Mouse (Mus musculus): Measurements from ENCODE around the gene Slfn9. TPM values are rescaled to one million over a fixed set of nuclear protein-coding genes. Genes with fewer than 3 reads are reported as not detected.
"Not testable (repeated sequence)": the region's sequence is repeated elsewhere in the genome, so short reads cannot be mapped to it uniquely, and the experiment has no call there.

The Slfn9 gene
- polyA plus RNA-seq, 1 experiment from 2014 or later, result 5.4 TPM

DNA sequence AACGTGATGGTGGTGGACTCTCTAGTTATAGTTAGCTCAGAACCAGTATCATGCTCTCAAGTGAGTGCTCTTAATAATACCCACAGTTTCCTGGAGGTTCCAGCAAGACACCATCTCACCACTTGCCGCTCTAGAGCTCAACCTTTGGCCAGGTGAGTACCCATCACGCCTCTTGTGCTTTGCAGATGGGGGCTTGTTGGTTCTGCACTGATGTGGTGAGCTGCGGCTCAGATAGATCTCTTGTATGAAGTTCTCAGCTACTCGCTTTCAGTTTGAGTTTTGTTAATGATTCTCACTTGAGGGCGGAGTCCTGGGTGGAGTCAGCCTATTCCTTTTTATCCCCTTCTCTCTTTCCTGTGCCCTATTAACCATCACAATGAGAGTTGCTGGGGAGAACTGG is 37.0 kb downstream of the Slfn9 start:
- TF ChIP-seq CTCF (IDR thresholded peaks at IDR 0.05), result no peak
- ATAC-seq (no peak), DNase-seq (ENCODE audit: low read depth, low spot score) (no peak)
- H3K27me3 ChIP-seq, result peaks cover 51% of the 10 kb centered on the region
- ChIA-PET POLR2A (no interaction called here), CTCF (no interaction called here)
- in situ Hi-C loops (cut with MboI; ENCODE audit: low pct_unique_long_range_greater_than_20kb), result loop anchor here (5.0 kb wide), 1 partner anchor 37 kb away; no protein-coding TSS in a partner anchor

DNA sequence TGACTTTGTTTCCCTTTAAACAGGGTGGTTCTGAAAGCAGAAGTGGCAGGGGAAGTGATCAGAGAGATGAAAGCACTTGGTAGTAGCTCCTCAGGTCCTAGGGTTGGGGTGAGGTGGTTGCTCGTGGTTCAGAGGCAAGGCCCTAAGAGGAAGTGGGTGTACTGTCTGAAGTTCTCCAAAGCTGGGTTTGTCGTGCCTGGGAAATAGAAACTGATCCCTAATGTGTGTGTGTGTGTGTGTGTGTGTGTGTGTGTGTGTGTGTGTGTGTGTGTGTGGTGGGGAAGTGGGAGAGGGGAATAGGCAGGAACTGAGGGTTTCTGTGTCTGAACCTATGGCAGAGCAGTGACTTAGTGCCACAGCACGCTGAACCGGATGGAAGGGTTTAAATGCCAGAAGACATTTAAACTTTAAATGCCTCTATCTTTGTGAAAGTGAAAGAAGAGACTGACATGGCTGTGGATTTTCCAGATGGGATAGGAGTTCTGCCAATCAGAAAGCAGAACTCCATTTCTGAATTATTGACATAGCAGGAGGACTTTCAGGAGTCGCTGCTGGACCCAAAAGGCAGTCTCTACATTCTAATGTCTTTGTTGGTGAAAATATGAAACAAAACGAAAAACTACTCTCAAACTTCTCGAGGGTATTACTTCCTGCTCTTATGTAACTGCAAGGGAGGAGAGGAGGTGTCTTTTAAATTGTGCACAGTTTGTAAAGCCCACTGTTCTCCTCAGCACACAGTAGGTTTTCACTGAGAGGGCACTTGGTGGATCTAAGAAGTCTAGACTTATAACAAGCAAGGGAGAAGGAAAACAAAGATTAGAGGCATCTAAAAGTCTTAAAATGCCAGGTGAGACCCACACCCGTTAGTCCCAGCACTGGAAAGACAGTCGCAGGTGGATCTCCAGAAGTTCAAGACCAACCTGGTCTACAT is 38.8 kb downstream of the Slfn9 start:
- no peak for DNase-seq (ENCODE audit: low read depth, low spot score)
- no peak for TF ChIP-seq CTCF (IDR thresholded peaks at IDR 0.05)
- ChIA-PET CTCF (no interaction called here), POLR2A (no interaction called here)
- ATAC-seq, result no peak
- in situ Hi-C loops (cut with MboI; ENCODE audit: low pct_unique_long_range_greater_than_20kb), result no loop called here
- peaks cover 42% of the 10 kb centered on the region for H3K27me3 ChIP-seq

DNA sequence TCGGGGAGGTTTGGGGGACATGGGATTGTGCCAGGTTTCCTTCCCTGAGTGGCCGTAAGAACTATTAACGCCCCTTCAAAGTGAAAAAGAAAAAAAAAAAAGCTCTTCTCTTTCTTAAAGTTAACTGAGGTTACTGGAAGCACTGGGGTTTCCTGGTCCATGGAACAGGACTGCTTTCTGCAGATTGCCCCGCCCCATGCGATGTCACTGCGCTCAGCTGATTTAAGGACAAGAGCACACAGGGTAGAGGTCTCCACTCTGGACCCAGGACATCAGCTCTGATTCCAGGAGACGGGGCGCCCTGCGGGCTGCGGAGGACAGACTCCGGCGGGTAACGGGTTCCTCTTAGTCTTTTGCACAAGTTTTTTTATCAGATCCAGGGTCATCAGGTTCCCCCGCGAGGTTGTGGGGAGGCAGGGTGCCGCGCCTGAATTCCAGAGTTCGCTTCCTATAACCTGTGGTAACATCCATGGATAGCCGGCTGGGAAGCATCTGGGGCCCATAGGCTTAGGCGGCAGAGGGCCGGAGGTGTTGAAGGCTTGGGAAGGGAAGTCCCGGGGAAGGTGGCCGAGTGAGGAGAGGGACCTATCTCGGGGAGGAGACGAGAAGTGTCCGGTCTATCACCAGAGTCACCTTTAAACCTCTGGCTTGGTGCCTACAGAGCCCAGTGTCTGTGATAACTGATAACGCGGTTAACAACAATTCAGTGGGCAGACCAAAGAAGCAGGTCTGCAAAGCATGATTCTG is 39.6 kb downstream of the Slfn9 start:
- ChIA-PET POLR2A (interaction anchor here (0.6 kb wide), 1 partner anchor 29 kb away, joined by 4 read pairs; no protein-coding TSS in a partner anchor), CTCF (no interaction called here)
- no peak for ATAC-seq
- H3K27me3 ChIP-seq, result peaks cover 40% of the 10 kb centered on the region
- TF ChIP-seq CTCF (IDR thresholded peaks at IDR 0.05), result no peak
- no peak for DNase-seq (ENCODE audit: low read depth, low spot score)
- in situ Hi-C loops (cut with MboI; ENCODE audit: low pct_unique_long_range_greater_than_20kb), result no loop called here

DNA sequence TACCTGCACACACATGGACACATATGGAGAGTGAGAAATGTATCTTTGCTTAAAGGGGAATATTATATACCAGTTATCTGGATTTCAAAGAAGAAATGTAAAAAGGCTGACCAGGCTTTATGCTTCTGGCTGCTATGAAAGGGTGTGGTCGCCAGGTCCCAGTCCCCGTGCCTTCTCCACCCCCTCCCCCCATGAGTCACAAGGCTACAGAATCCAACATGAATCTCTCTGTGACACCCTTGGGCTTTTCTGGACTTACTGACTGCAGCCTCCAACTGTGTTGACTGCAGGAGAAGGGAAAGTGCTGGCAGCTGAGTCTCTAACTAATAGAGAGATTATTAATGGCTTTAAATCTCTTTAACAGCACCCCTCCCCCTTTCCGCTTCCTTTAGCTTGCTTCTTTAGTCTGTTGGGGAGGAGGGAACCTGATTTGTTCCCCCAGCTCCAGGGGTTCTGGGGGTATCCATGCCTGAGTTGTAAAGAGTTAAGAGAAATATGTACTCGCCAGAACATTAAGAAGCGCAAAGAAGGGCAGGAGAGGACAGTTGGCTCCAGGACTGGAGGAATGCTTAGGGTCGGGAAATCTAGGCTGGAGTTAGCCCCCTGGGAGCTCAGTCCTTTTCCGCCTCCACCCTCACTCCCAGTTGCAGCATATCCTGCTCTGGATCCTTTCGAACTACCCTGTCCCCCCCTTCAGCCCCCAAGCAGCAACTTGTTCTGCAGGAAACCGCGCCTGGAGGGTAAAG is 40.7 kb downstream of the Slfn9 start, which contains the start of gene Slfn5:
Slfn5 (plus strand) TSS at position 614 of the 746 bp plus-strand sequence.
- CTCF ChIA-PET, result interaction anchor here (2.1 kb wide), 1 partner anchor 9 kb away, joined by 13 read pairs; no protein-coding TSS in a partner anchor
- TF ChIP-seq CTCF (IDR thresholded peaks at IDR 0.05), result no peak
- DNase-seq (ENCODE audit: low read depth, low spot score), result no peak
- in situ Hi-C loops (cut with MboI; ENCODE audit: low pct_unique_long_range_greater_than_20kb), result no loop called here
- no peak for ATAC-seq
- peaks cover 32% of the 10 kb centered on the region for H3K27me3 ChIP-seq
- POLR2A ChIA-PET, result no interaction called here

DNA sequence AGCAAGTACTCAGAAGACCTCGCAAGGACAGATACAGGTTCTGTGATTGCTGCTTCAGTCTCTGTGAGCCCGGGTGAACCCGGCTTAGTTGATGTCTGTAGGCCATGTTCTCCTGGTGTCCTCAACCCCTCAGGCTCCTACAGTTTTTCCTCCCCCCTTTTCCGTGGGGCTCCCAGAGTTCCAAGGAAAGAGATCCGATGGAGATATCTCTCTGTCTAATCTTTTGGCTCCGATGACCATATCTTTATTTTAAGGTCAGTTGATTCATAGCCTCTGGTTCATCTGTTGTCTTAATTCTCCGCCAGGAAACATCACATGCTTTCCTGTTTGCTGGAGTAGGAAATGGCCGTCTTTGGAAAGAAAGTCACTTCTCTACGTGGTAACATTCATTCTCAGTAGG is 42.6 kb downstream of the Slfn9 start:
- peaks cover 17% of the 10 kb centered on the region for H3K27me3 ChIP-seq
- ATAC-seq (no peak), DNase-seq (ENCODE audit: low read depth, low spot score) (no peak)
- CTCF ChIA-PET, result no interaction called here
- POLR2A ChIA-PET, result no interaction called here
- no peak for TF ChIP-seq CTCF (IDR thresholded peaks at IDR 0.05)
- in situ Hi-C loops (cut with MboI; ENCODE audit: low pct_unique_long_range_greater_than_20kb), result no loop called here

DNA sequence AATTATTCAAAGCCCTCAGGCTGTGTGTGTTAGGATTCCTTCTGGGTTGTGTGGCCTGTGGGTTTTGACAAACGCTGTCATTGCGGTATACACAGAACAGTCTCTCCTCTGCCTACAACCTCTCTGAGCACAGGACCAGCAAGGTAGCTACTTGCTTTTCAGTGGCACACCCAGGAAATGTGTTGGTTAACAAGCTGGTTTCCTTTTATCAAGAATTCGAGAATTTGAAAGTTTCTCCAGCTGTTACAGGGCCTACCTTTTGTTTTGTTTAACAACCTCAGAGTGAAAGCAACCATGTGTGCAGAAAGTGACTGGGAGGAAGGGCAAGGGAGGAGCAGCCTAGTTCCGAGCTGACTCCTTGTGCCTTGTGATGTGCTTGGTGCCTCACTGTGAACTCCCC is 44.2 kb downstream of the Slfn9 start:
- CTCF ChIA-PET, result no interaction called here
- ATAC-seq (peak; percentile 72), DNase-seq (ENCODE audit: low read depth, low spot score) (no peak)
- in situ Hi-C loops (cut with MboI; ENCODE audit: low pct_unique_long_range_greater_than_20kb), result no loop called here
- POLR2A ChIA-PET, result no interaction called here
- no peak for TF ChIP-seq CTCF (IDR thresholded peaks at IDR 0.05)
- peaks cover 14% of the 10 kb centered on the region for H3K27me3 ChIP-seq

DNA sequence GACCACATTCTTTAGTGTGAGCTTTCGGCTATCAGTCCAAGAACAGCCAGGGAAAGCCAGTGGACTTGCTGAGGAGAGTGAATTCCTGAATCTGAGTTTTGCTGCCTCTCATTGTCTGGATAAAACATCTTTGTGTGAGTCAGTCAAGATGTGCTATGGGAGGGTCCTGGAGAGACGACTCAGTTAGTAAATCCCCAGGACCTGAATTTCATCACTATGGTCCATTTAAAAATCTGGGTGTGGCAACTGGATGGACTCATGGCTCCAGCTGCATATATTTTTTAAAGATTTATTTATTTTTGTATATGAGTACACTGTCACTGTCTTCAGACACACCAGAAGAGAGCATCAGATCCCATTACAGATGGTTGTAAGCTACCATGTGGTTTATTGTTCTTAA is 46.0 kb downstream of the Slfn9 start:
- POLR2A ChIA-PET, result no interaction called here
- CTCF ChIA-PET, result no interaction called here
- ATAC-seq (no peak), DNase-seq (ENCODE audit: low read depth, low spot score) (no peak)
- in situ Hi-C loops (cut with MboI; ENCODE audit: low pct_unique_long_range_greater_than_20kb), result no loop called here
- no peak for TF ChIP-seq CTCF (IDR thresholded peaks at IDR 0.05)
- H3K27me3 ChIP-seq, result peaks cover 16% of the 10 kb centered on the region

DNA sequence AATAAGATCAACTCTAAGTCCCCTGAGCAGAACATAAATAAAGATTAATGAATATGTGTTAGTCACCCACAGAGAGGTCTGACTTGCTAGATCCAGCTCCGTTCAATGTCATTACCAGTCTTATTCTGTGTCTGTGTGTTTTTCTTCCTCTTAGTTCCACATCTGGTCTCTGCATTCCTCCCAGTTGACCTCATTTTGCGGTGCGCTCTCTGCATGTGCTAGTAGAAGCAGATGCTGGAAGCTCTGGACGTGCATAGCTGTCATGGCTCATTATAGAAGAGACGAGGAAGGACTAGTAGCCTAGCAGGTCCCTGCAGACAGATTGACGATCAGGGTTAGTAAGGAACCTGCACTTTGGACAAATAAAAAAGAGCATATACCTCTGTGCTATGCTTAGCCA is 48.3 kb downstream of the Slfn9 start:
- in situ Hi-C loops (cut with MboI; ENCODE audit: low pct_unique_long_range_greater_than_20kb), result no loop called here
- peaks cover 18% of the 10 kb centered on the region for H3K27me3 ChIP-seq
- no peak for DNase-seq (ENCODE audit: low read depth, low spot score)
- ATAC-seq, result no peak
- CTCF ChIA-PET, result no interaction called here
- no peak for TF ChIP-seq CTCF (IDR thresholded peaks at IDR 0.05)
- POLR2A ChIA-PET, result no interaction called here

DNA sequence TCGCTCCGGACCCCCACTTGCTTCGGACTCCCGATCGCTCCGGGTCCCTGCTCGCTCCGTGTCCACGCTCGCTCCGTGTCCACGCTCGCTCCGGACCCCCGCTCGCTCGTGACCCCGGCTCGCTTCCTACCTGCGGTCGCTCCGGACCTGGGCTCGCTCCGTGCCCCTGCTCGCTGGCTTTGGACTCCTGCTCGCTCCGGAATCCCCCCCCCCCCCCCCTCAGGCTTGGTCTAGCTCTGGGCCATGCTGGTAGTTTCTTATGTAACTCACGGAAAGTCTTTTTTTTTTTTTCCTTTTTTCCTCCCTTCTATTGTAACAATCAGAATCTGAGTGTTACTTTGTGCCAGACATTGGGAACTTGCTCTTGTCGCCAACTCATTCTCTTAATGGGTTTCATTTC is 58.4 kb downstream of the Slfn9 start:
- ATAC-seq, result no peak
- no peak for TF ChIP-seq CTCF (IDR thresholded peaks at IDR 0.05)
- H3K27me3 ChIP-seq, result peaks cover 11% of the 10 kb centered on the region
- DNase-seq (ENCODE audit: low read depth, low spot score), result no peak
- in situ Hi-C loops (cut with MboI; ENCODE audit: low pct_unique_long_range_greater_than_20kb), result no loop called here
- ChIA-PET POLR2A (no interaction called here), CTCF (no interaction called here)

DNA sequence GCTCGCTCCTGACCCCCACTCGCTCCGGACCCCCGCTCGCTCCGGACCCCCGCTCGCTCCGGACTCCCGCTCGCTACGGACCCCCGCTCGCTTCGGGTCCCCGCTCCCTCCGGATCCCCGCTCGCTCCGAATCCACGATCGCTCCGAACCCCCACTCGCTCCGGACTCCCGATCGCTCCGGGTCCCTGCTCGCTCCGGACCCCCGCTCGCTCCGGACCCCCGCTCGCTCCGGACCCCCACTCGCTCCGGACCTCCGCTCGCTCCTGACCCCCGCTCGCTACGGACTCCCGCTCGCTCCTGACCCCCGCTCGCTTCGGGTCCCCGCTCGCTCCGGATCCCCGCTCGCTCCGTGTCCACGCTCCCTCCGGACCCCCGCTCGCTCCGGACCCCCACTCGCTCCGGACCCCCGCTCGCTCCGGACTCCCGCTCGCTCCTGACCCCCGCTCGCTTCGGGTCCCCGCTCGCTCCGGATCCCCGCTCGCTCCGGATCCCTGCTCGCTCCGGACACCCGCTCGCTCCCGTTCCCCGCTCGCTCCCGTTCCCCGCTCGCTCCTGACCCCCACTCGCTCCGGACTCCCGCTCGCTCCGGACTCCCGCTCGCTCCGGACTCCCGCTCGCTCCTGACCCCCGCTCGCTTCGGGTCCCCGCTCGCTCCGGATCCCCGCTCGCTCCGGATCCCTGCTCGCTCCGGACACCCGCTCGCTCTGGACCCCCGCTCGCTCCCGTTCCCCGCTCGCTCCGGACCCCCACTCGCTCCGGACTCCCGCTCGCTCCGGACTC is 59.8 kb downstream of the Slfn9 start:
- CTCF ChIA-PET; H3K27me3 ChIP-seq; in situ Hi-C loops (cut with MboI; ENCODE audit: low pct_unique_long_range_greater_than_20kb); DNase-seq (ENCODE audit: low read depth, low spot score); POLR2A ChIA-PET; ATAC-seq: not testable (repeated sequence)

DNA sequence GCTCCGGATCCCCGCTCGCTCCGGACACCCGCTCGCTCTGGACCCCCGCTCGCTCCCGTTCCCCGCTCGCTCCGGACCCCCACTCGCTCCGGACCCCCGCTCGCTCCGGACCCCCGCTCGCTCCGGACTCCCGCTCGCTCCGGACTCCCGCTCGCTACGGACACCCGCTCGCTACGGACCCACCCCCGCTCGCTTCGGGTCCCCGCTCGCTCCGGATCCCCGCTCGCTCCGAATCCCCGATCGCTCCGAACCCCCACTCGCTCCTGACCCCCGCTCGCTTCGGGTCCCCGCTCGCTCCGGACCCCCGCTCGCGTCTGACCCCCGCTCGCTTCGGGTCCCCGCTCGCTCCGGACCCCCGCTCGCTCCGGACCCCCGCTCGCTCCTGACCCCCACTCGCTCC is 60.5 kb downstream of the Slfn9 start:
- DNase-seq (ENCODE audit: low read depth, low spot score); ATAC-seq; POLR2A ChIA-PET; in situ Hi-C loops (cut with MboI; ENCODE audit: low pct_unique_long_range_greater_than_20kb); CTCF ChIA-PET; H3K27me3 ChIP-seq: not testable (repeated sequence)

DNA sequence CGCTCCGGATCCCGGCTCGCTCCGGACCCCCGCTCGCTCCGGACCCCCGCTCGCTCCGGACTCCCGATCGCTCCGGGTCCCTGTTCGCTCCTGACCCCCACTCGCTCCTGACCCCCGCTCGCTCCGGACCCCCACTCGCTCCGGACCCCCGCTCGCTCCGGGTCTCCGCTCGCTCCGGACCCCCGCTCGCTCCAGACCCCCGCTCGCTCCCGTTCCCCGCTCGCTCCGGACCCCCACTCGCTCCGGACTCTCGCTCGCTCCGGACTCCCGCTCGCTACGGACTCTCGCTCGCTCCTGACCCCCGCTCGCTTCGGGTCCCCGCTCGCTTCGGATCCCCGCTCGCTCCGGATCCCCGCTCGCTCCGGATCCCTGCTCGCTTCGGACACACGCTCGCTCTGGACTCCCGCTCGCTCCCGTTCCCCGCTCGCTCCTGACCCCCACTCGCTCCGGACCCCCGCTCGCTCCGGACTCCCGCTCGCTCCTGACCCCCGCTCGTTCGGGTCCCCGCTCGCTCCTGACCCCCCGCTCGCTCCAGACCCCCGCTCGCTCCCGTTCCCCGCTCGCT is 61.2 kb downstream of the Slfn9 start:
- CTCF ChIA-PET; POLR2A ChIA-PET; H3K27me3 ChIP-seq; ATAC-seq; DNase-seq (ENCODE audit: low read depth, low spot score); in situ Hi-C loops (cut with MboI; ENCODE audit: low pct_unique_long_range_greater_than_20kb): not testable (repeated sequence)
